Mouse (Mus musculus): Measurements from ENCODE around the gene Cpm. TPM values are rescaled to one million over a fixed set of nuclear protein-coding genes. Genes with fewer than 3 reads are reported as not detected.
"Not testable (repeated sequence)": the region's sequence is repeated elsewhere in the genome, so short reads cannot be mapped to it uniquely, and the experiment has no call there.

Cpm gene
- total RNA-seq, 1 experiment from 2014 or later: 4.2 TPM

DNA sequence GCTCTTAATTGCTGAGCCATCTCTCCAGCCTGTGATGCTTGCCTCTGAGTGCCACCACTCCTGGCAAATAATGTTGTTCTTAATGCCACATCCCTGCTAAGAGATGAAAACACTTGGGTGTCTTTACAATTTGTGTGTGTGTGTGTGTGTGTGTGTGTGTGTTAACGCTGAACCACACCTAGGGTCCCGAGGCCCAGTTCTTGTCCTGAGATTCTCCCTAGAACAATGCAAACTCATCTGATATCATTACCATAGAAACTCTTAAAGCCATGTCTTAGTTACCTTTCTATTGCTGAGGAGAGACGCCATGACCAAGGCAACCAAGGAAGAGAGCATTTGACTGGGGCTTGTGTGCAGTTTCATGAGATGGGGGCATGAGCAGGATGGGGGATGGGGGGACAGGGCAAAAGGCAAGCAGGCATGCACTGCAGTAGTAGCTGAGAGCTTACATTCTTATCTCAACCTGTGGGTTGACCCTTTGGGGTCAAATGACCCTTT is 84.8 kb downstream of the Cpm start:
- ATAC-seq (replicated peaks; ENCODE audit: insufficient number of reproducible peaks, low FRiP score, low TSS enrichment, poor library complexity, severe bottlenecking): no peak

DNA sequence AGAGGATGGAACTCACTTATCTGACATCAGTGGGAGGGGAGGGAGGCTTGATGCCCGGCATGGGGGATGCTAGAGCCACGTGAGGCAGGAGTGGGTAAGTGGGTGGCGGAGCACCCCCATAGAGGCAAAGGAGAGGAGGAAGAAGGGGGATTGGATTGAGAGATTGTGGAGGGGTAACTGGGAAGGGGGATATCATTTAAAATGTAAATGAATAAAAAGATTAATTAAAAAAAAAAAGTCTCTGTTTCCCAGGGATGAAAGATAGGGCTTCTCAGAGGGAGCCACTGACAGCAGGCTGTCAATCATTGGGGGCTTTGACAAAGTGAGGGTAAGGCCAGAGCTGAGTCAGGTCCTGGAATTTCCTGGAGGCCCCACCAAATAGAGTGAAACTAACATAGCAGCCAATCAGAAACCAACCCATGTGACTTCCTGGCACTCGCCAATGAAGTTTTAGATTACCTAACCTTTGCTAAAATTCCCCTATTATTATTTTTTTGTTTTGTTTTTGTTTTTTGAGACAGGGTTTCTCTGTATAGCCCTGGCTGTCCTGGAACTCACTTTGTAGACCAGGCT is 85.7 kb downstream of the Cpm start:
- no peak for ATAC-seq (replicated peaks; ENCODE audit: insufficient number of reproducible peaks, low FRiP score, low TSS enrichment, poor library complexity, severe bottlenecking)

DNA sequence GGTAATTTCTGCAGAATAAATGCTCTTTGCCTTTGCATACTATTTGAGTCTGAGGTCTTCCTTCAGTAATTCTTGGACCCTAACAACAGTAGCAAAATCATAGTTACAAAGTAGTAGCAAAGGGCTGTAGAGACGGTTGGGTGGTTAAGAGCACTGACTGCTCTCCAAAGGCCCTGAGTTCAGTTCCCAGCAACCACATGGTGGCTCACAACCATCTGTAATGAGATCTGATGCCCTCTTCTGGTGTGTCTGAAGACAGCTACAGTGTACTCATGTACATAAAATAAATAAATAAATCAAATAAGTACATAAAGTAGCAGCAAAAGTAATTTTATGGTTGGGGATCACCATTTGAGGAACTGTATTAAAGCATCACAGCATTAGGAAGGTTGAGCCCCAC is 86.4 kb downstream of the Cpm start:
- ATAC-seq (replicated peaks; ENCODE audit: insufficient number of reproducible peaks, low FRiP score, low TSS enrichment, poor library complexity, severe bottlenecking): not testable (repeated sequence)

DNA sequence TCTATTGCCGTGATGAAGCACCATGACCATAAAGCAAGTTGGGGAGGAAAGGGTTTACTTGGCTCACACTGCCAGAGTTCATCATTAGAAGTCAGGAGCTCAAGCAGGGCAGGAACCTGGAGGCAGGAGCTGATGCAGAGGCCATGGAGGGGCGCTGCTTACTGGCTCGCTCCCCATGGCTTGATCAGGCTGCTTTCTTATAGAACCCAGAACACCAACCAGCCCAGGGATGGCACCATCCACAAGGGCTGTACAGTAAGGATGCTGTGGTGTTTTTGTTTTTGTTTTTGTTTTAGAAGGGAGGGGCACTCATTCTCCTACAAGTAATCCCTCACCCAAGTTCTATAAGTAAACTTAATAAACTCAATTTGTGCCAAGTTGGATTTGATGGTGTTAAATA is 87.4 kb downstream of the Cpm start:
- ATAC-seq (replicated peaks; ENCODE audit: insufficient number of reproducible peaks, low FRiP score, low TSS enrichment, poor library complexity, severe bottlenecking): no peak

DNA sequence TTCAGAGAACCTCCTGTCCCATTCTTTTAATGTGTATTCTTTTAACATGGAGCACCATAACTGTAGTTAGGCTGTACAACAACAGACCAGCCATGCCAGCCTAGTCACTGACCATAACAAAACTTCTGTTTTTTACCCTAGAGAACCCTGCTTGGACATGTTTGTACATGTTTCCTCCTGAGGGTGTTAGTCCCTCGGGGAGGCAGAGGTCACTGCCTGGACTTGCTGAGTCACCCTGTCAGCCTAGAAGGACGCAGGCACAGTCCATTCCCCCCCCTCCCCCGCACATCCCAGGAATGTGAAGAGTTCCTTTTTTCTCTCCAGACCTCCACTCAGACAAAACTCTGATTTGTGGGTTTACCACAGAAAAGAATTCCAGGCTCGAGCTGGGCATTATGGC is 88.3 kb downstream of the Cpm start:
- peak; percentile 23; the same call in 1 of the 2 replicates for ATAC-seq (replicated peaks; ENCODE audit: insufficient number of reproducible peaks, low FRiP score, low TSS enrichment, poor library complexity, severe bottlenecking)

DNA sequence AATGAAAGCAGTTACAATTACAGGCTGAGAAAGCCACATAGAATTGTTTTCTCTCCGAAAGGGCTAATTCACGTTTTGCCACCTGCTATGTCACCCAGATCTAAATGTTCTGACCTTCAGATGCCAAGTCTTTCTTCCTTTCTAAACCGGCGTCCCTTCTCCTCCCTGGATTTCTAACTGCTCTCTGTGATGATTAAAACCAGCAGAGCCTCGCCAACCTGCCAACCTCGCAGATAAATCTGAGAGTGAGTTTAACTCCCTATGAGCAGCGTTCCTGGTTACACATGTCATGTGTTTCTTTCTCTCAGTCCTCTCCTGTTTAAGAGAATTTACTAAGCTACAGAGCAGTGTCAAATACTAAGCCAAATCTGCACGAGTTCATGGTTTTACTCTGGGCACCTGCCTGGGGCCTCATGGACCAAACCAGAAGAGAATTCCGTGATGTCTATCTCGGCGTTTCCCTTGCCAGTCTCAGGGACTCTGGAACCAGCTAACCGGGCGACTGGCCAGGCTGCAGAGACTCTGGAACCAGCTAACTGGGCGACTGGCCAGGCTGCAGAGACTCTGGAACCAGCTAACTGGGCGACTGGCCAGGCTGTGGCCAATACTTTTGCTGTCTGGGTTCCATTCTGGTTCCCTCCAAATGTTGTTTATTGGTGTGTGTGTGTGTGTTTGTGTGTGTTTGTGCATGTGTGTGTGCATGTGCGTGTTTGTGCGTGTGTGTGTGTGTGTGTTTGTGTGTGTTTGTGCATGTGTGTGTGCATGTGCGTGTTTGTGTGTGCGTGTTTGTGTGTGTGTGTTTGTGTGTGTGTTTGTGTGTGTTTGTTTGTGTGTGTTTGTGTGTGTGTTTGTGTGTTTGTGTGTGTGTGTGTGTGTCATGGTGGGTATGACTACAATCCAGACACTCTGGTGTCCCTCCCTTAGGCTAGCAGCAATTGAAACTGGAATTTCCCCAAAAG is 89.1 kb downstream of the Cpm start:
- ATAC-seq (replicated peaks; ENCODE audit: insufficient number of reproducible peaks, low FRiP score, low TSS enrichment, poor library complexity, severe bottlenecking): no peak

DNA sequence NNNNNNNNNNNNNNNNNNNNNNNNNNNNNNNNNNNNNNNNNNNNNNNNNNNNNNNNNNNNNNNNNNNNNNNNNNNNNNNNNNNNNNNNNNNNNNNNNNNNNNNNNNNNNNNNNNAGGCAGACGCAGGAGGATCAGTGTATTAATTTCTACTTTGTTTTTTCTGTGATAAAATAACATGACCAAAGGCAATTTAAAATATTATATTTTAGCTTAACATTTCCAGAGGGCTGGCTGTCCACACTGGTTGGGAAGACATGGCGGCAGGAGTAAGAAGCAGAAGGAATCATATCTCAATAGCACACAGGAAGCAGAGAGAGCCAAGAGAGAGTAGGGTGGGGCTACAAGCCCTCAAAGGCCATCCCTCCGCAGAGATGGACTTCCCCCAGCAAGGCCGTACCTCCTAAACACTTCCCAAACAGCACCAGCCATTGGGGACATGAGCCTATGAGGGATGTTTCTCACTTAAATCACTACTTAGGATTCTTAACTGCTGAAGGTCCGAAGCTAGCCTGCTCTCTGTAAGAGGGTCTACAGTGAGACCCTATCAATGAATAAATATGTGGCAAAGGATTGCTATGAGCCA is 94.9 kb downstream of the Cpm start:
- ATAC-seq (replicated peaks; ENCODE audit: insufficient number of reproducible peaks, low FRiP score, low TSS enrichment, poor library complexity, severe bottlenecking): peak; percentile 57; the same call in 1 of the 2 replicates

DNA sequence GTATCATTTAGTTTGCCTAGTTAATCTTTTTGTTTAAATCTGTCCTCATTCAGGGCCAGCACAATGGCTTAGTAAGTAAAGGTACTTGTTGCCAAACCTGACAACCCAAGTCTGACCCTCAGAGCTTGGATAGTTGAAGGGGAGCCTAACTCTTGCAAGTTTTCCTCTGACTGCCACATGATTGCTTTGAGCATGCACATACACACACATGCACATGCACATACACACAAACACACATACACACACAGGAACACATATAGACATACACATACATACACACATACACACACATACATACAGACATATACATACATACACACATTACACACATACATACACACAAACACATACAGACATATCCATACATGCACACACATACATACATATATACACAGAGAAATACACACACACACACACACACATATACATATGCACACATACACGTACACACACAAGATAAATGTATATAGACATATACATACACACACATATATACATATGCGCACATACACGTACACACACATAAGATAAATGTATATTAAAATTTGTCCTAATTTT is 95.6 kb downstream of the Cpm start:
- no peak for ATAC-seq (replicated peaks; ENCODE audit: insufficient number of reproducible peaks, low FRiP score, low TSS enrichment, poor library complexity, severe bottlenecking)

DNA sequence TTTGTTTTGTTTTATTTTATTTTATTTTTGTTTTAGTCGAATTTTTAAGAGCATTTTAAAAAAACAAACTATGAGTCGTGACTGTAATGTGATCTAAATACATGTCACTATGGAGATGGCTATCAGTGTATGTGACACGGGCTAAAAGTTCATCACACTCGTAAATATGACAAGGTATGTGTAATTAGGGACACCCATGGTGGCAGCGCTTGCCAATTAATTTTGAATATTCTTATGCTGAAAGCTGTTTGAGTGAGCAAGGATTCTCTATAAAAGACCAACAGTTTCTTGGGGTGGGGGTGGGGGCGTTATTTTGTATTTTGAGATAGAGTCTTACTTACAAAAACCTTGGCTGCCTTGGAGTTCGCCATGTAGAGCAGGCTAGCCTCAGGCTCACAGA is 96.4 kb downstream of the Cpm start:
- ATAC-seq (replicated peaks; ENCODE audit: insufficient number of reproducible peaks, low FRiP score, low TSS enrichment, poor library complexity, severe bottlenecking): no peak

DNA sequence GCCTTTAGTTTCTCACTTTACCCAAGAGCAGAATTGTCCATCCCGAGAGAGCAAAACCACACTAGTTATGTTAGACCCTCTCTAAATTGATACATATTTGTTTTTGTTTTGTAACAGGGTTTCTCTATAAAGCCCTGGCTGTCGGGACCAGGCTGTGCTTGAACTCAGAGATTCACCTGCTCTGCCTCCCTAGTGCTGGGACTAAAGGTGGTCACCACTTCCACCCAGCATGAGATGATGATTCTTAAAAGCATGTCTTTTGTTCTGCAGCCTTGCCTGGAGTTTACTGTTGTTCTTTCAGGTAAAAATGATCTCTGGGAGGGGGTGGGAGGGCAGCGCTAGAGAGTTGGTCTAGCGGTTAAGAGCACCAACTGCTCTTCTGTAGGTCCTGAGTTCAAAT is 97.0 kb downstream of the Cpm start:
- no peak for ATAC-seq (replicated peaks; ENCODE audit: insufficient number of reproducible peaks, low FRiP score, low TSS enrichment, poor library complexity, severe bottlenecking)

DNA sequence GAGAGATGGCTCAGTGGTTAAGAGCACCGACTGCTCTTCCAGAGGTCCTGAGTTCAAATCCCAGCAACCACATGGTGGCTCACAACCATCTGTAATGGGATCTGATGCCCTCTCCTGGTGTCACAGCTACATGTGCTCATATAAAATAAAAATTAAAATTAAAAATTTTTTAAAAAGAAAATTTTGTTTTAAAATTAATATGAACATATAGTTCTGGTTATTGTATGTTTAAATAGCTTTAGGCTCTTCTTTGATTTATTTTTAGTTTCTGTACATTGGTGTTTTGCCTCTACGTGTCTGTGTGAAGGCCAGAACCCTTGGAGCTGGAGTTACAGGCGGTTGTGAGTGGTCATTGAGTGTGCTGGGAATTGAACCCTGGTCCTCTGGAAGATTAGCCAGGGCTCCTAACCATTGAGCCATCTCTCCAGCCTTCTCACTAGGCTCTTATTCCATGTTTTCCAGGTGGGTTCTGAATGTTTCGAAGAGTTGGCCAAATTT is 97.6 kb downstream of the Cpm start:
- ATAC-seq (replicated peaks; ENCODE audit: insufficient number of reproducible peaks, low FRiP score, low TSS enrichment, poor library complexity, severe bottlenecking): no peak

DNA sequence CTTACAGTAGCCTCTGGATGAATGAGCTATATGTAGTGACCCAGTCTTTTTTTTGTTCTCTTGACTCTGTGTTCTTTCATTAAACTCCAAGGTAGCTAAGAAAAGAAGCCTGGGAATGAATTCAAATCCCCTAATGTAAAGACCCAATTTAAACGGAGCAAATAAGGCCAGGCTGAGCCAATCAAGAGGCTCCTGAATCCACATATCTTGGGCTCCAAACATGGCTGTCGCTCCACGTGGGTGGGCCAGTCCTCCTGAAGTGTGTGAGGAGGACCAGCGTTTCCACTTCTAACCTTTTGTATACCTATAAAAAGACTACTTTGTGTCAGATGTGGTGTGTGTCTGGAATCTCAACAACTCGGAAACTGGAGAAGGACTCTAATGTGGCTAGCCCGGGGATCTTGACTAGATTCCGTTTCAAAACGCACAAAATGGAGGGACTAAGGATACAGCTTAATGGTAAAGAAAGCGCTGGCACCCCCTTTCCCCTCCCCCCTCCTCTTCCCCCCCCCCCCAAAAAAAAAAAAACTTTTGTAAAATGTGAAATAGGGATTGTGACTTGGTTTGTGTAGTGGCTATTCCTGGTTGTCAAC is 98.3 kb downstream of the Cpm start:
- no peak for ATAC-seq (replicated peaks; ENCODE audit: insufficient number of reproducible peaks, low FRiP score, low TSS enrichment, poor library complexity, severe bottlenecking)

DNA sequence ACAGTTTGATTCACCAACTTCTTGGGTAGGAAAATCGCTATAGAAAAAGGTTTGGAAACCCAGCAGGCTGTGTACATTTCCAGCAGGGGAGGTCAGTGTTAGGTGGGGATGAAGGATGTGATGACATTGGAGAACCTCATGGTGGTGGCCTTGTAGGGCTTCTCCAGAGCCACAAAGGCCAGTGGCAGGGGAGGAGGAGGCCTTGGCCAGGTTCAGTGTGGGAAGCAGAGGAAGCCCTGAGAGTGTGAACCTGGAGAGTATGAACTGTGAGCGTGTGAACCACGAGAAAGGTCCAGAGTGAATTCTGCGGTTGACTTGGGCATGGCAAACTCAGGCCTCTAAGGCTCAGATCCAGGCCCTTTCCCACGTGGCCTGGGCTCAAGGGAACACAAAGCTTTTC is 99.3 kb downstream of the Cpm start:
- ATAC-seq (replicated peaks; ENCODE audit: insufficient number of reproducible peaks, low FRiP score, low TSS enrichment, poor library complexity, severe bottlenecking): no peak

DNA sequence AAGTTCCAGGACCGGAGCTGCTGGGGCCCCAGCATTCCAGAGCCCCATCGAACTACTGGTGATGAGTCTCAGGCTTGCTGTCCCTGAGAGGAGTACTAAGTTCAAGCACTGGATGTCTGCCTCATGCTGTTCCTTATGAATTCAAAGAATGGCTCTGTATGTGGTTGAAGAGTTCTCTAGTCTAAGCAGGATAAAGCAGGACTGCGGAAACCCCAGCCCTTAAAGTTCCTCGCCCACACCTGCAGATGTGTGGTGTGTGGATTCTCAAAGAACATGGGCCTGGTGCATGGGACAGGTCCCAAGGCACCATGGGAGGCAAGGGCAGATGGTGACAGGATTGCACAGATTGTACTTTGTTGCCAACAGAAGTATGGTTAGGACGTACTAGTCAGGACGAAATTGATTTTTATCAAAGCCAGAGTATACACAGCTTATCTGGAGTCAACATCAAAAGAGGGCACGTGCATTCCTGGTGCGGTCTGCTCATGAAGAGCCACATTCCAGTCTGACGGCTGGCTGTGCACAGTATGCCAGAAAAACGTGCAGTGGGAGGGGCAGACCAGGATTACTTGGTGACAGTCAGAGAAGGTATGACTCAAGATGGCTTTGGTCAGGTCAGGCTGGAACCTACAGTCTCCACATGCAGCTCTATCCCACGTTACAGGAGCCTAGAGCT is 100.0 kb downstream of the Cpm start:
- ATAC-seq (replicated peaks; ENCODE audit: insufficient number of reproducible peaks, low FRiP score, low TSS enrichment, poor library complexity, severe bottlenecking): no peak

DNA sequence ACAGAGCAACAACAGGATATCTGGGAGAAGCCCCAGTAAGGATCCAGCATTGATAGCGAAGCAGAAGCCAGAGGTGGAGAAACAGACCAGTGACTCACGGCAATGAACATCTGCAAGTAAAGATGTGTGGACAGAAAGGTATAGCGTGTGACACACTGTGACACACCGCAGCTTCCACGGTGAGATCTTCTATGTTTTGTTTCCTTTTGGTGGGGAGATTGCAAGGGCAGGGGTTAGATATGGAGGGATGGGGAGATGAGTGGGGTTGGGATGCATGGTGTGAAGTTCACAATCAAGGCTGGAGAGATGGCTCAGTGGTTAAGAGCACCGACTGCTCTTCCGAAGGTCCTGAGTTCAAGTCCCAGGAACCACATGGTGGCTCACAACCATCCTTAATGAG is 100.8 kb downstream of the Cpm start:
- no peak for ATAC-seq (replicated peaks; ENCODE audit: insufficient number of reproducible peaks, low FRiP score, low TSS enrichment, poor library complexity, severe bottlenecking)

DNA sequence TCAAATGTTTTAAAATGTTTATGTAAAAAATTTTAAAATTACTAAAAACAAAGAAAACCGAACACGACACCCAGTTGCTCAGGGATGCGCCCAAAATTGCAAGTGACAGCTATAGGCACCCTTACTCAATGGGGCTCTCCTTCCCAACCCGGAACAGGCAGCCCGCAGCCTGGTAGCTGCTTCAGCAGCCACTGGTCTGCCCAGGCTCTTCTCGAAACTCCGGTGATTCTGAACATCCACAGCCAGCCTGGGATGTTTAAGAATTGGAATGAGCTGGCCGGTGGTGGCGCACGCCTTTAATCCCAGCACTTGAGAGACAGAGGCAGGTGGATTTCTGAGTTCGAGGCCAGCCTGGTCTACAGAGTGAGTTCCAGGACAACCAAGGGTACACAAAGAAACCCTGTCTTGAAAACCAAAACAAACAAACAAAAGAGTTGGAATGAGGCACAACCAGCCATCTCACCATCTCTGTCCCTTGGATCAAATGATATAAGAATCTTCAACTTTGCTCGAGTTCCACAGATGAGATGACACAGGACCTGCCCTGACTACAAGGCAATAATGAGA is 101.4 kb downstream of the Cpm start:
- ATAC-seq (replicated peaks; ENCODE audit: insufficient number of reproducible peaks, low FRiP score, low TSS enrichment, poor library complexity, severe bottlenecking): no peak

DNA sequence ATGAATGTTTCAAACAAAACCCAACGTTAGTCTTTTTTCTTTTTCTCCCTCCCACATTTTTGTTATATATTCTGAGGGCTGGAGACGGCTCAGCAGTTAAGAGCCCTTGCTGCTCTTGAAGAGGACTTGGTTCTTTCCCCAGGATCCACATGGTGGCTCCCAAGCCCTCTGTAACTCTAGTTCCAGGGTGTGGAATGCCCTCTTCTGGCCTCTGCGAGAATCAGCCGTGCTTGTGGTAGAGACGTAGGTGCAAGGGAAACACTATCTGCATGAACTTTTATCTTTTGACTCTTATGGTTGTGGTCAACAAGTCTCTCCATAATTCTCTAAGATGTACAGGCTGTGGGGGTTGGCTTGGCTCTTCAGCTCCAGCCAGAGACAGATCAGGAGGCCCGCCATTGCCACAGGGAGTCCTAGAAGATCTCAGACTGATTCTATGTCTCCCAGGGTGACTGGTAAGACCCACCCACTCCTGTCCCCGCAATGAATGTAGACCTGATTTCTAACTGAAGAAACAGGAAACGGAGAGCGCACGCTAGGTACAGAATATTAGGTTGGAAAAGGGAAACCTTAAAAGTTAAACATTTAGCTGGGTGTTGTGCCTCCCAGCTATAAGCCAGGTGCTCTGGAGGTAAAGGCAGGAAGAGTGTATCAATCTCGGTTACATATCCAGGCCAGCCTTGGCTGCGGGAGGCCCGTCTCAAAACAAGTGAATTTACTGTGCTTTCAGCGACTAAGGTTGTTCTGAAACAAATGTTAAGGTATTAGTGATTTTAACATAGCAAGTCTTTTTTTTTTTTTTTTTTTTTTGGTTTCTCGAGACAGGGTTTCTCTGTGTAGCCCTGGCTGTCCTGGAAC is 102.2 kb downstream of the Cpm start:
- ATAC-seq (replicated peaks; ENCODE audit: insufficient number of reproducible peaks, low FRiP score, low TSS enrichment, poor library complexity, severe bottlenecking): peak; percentile 68

All from monocyte, adult 5-6 weeks (primary cell).